Mouse (Mus musculus): ENCODE results near the gene Fgfr2. TPM values are rescaled to one million over a fixed set of nuclear protein-coding genes. Genes with fewer than 3 reads are reported as not detected.

Gene Fgfr2
- total and polyA plus RNA-seq, 3 experiments = 47.1 to 245 (median 178) TPM

DNA sequence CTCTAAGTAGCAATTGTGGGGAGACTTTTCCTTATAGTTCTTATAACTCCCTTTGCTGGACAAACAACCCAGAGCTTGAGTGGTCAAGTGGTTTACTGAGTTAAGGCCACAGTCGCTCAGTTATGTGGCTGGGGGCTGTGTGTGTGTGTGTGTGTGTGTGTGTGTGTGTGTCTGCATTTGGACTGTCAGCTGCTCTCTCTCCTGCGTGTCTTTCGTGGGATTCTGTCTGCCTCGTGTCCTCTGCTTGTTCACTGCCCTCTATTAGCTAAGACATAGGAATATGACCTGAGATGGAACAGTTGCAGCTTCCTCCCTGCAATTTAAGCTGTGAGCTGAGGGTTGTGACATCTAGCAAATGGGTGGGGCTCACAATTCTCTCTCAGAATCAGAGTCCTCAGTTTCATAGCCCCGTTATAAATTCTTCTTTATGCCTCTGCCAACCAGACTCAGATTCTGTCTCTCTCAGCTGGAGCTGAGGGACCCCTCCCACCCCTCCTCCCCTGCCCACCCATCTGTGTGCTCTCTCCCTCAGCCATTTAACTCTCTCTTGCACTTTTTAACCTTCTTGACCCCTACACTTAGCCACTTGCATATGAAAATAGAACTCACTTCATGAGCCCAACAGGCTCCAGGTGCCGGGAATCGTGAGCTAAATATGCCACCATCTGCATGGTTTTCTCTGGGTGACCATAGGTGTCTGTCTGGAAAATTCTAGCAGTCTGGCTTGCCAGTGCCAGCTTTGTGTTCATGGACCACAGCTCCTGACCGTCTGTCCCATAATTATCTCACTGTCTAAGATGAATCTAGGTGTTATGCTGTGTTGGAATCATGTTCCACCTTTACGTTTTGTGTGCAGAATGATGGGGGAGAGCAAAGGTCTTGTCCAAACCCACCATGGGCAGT is 2413.5 kb downstream of the Fgfr2 start:
- no peak for DNase-seq

DNA sequence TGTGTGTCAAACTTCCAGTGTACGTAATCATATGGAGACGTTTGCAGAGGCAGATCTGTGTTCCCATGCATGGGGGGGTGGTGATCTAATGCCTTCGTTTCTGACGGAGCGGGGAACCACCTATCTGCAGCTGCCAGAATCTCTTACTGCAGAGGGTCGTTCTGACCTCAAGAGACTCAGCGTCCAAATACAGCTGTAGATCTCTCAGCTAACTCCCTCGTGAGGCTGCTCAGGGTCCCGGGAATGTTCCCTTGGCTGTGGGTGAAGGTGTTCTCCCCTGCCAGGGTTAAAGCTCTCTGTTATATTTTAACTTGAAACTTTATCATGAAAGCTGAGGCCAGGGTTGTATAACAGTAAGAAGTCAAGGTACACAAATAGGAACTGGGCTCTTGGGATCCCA is 2414.2 kb downstream of the Fgfr2 start:
- DNase-seq = no peak

DNA sequence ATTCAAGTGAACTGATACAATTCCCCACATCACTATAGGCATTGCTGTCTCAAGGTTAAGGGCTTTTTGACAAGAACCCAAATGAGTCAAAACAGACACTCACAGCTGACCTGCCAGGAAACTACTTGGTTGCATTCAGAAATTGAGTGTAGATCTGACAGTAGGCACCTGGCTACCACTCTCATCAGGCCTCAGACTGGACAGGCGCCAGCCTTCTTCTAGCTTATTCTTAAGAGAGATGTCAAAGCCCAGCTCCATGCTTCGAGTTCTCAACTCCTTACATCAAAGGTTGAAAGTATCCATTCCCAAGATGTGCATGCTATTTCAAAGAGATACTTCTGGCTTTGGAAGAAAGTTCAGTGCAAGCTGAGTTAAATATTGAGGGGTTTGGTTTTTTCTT is 2417.9 kb downstream of the Fgfr2 start:
- no peak for DNase-seq

DNA sequence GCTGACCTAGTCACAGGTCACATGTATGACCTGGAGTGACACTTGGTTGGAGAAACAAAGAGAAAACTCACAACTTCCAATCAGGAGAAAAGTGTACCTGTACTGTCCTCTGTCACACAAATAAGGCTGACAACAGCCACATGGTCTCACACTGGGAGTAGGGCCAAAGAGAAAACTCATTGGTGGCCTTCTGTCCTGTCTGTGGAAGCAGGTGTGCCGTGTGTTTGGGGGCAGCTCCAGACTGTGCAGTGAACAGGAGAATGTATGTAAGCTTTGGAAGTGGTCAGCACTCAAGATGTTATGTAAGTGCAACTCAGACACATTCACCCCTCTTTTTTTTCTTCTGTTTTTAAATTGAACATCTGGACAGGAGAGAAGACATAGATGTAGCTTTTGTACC is 2421.8 kb downstream of the Fgfr2 start:
- no peak for DNase-seq

DNA sequence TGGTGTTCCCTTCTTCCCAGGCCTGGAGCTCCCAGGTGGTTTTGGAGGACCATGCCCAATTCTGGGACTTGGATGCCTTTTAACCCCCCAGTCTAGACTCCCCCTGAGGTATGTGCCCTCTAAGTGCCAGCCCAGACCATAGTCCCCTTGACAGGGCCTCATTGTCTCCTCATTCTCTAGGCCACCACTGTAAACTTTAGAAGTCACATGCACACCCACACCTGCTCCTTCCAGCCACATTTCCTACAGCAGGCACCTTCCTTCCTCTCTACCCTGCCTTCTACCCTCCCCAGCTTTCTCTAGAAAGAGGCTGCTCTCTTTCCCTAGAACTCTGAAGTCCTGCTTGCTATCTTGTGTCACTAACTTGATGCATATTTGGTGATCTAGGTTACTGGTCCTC is 2424.7 kb downstream of the Fgfr2 start:
- DNase-seq = no peak

DNA sequence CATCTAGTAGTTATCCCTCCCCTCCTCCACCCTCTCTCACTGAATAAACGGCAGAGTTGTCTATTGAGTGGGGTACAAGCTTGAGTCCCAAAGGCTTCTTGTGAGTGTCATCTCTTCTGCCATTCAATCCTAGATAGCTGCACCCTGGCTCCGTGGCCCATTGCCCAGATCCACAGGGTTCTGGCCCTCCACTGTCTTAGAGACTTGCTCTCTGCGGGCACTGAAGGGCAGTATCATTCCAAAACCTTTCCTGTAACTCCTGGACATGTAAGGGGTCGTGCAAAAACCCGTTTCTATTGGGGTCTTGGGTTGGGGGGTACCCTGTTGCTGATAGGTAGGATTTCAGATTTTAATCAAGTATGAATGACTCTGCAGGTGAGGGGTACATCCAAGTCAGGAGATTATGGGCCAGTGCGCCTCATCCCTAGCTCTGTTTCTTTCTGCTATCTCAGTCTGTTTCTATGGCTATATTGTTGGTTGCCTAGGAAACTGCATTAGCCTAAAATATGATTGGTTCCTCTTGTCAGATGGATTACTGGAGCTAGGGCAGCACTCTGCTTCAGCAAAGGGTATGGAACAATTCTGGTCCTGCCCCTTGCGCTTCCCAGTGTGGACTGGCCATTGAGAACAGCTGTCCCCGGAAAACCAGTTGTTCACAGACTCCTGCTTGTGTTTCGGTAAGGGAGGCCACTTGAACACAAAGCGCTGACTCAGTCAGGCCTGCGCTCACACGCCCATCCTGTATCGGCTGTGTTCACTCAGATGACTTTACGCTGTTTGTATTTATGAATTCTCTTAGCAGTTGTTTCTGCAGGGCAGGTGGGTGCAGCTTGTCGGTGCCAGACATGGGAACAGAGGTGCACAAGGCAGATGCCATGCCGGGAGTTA is 2426.6 kb downstream of the Fgfr2 start:
- no peak for DNase-seq

DNA sequence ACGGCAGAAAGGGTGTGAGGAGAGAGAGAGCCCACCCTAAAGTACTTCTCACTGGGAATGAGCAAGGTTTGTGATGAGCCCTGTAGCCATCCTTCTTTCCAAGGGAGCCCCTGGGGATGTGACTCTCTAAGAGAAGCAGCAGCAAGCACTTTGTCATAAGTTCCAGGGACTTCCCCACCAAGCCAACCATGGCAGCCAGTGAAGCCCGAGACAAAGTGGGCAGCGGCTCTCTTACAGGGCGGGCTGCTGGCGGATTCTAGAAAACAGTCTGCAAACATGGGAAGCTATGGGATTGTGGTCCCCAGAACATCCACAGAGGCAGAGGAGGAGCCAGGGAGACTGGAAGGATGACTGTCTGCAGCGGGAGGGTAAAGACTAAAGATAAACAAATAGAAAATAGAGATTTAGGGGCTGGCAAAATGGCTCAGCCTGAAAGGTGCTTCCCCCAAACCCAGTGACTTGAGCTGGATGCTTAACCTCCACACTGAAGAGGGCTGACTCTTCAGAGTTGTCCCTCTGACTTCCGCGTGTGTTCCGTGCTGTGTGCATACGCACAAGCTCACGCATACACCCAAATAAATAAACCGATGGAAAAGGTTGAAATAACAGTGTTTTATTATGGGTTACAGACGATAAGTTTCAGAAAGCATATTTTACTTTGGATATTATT is 2427.3 kb downstream of the Fgfr2 start:
- DNase-seq = no peak

DNA sequence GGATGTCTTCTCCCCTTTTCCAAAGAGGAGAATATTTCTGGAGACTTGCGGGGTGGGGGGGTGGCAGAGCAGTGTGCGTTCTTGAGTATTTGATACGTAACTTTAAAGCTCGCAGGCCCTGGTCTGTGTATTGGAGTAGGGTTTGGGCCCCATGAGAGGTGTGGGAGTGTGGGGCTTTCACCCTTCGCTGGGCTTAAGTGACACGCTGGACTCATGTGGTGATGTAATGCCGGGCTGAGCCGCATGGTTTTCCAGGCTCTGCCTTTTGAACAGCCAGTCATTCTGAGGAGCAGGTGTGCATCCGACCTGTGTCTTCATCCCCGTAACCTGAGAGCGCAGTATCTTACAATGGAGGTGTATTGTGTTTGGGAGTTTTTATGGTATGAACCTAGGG is 2429.4 kb downstream of the Fgfr2 start:
- no peak for DNase-seq

DNA sequence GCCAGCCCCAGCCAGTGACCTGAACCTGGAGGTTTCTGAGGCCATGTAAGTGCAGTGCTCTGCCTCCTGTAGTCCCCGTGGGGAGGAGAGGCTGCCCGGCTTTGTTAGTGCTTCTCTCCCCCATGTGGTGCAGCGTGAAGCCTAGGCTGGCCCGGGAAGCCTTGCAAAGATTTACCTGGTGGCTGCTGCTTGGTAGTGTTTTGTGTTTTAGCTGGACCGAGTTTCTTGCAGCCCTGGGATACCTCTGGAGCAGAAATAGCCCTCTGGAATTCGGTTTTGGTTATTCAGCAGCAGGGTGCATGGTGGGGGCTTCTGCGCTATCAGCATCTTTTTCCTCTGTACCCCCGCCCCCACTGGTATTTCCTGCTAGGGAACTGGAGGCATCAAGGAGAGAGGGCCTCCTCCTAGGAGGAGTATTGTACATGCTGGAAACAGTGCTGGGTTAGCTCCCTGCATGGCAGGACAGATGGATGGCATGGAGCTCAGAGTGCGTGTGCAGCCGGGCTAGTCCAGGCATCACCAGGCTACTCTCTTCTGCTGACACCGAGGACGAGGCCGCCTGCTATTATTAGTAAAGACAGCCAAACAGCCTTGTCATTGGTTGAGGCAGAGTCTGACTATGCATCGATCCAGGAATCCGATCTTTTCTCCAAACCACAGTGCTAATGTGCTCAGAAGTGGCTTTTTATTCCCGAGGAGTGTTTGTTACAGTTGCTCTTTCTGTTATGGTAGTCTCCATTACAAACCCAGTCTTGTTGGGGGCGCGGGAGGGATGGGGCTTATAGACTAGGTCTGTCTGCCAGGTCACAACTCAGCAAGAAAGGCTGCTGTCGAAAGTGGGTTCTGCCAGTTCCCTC is 2430.0 kb downstream of the Fgfr2 start:
- no peak for DNase-seq

DNA sequence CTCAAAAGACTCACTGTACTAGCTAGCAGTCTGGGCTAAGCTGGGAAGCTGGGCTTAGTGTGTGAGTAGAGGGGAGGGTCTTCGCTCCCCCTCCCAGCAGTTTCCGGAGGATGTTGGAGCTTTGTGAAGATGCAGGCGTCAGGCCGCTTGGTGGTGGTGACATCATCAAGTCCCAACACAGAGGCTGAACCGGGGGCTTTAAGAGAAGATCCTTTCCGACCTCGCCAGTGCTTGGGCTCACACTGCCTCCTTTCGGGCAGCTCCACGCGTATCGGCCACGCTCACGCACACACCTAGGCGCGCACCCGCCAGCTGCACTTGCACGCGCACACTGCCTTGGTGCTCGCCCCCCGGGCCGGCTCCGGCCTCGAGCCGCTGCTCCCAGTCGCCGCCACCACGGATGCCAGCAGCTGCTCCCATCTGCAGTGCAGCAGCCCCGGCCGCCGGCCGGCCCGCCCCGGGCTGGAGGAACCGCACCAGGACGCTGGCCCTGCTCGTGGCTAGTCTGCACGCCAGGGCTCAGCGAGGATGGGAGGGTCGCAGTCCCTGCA is 2430.7 kb downstream of the Fgfr2 start:
- DNase-seq = peak; percentile 61

DNA sequence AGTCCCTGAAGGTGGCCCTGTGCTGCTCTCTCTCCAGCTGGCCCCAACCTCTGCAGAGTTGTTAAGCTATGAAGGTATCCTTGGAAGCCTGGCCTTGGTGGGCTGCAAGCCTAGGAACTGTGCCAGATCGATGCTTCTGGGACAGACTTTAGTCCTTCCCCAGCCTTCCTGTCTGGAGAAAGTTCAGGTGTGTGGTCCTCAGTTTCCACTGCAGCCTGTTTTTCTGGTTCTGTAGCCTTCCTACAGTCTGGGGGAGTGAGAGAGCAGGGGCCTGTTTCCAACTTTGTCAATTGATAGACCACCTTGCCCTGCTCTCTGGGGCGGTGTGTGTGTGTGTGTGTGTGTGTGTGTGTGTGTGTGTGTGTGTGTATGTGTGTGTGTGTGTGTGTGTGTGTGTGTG is 2431.2 kb downstream of the Fgfr2 start:
- no peak for DNase-seq

DNA sequence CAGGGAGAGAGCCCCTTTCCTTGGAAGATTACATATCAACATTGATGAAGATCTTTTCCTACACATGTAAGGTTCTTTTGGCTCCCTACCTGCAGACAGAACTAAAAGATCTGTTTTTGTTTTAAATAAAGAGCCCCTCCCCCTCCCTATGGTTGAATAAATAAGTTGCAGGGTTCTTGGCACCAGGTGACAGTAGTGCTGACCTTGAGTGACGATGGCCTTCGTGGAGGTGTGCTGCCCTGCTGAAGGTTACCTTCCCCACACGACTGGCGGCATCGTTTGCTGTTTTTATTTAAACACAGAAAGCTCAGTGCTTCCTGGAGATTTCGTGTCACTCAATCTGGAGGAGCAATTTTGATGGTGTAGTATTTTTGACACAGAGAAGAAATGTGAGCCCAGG is 2432.3 kb downstream of the Fgfr2 start:
- DNase-seq = no peak

DNA sequence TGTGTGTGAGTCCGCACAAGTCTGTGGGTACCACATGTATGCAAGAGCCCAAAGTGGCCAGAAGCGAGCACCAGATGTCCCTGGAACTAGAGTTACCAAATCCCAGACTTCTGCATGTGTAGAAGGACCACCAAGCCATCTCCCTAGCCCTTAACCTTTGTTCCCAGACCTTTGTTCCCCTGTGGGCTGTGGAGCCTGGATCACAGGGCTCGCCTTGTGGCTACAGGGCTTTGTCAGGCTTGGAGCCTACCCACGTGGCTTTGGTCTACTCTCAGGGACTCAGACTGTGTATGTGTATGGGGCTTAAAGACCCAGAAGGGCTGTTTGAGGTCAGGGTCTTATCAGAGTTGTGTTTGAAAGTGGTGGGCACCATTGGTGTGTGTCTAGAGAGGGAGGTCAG is 2434.5 kb downstream of the Fgfr2 start:
- no peak for DNase-seq

DNA sequence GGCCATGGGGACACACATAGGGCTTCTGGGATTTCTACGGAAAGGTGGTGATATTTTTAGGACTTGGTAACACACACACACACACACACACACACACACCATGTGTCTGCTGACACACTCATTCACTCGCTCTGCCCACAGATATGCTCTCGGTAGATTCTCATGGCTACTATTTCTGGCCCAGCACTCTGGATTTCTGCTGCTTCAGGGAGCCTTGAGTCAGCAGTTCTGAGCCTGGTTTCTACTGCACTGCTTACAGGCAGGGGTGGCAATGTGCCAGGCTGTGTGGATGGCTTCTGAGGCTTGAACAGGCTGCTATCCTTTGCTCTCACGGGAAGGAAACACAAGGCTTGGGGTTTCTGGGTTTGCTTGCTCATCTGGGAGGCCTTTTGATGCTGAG is 2441.4 kb downstream of the Fgfr2 start:
- peak; percentile 55 for DNase-seq

DNA sequence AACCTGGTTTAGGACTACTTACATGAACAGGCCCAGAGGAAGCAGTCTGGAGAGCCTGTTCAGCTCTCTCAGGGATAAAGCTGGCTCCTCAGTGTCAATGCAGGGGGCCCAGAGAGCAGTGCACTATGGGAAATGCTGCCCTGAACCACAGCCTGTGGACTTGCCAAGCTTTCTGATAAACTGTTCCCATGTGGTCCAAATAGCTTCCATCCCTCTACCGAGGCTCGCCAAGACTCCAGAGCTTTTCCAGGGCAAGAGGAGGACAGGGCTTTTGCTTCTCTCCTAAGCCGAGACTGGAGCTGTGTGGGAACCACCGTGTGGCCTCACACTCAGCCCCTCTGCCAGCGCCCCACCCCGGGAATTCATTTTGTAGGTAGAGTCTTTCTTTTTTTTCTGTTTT is 2444.7 kb downstream of the Fgfr2 start:
- DNase-seq = no peak

DNA sequence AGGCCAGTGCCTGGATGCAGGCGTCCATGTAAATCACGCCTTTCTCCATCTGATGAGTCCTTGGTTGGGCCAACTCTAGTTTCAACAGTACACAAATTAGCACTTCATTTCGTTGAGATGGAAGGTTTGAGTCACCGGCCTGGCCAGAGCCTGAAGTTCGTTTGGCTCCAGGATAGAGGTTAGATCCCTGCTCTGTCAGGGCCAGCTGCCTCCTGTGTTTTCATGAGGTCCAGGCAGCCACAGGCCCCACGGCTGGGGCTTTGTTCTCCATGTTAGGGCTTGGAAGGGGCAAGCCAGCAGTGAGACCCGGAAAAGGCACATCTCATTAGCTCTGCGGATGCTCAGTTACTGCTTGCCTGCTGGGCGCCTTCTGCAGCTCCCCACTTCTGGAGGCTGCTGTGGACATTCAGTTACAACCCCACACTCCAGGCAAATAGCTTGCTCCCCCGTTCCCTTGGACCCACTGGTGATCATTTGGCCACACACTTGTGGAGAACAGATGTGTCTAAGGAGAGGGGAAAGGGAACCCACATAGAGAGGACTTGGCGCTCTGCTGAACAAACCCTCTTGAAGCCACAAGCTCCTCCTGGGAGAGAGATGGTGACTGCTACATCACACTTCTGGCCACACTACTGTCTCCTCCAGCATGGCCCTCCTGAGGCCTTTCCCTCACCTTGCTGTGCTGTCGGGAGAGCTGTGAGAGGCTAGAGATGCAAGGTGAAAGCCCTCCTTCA is 2445.4 kb downstream of the Fgfr2 start:
- DNase-seq = no peak

DNA sequence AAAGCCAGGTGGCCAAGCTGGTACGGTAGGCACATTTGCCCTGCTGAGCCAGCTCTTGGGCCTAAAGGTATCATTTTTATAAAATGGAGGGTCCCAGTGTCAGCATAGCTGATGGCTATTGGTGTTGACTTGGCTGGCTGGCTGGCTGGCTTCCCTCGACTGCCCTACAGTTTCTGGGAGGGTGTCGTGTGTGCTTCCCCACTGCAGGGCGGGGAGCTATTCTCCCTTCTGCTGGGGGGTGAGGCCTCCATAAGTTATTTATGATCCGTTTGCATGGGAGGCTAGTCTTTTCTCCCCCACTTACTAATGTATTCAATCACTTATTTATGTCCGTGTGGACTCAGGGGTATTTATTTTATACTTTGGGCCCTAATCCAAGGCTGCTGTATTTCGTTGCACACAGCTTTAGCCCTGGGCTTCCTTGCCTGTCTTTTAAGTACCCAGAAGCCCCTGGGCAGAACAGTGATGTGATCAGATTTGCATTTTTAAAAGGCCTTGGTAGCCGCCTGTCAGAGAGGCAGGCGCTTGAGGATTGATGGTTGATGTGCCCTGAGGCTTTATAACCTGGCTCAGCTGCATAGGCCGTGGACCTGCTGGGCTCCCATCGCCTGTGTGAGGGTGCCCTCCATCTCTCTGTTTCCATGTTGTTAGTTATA is 2446.1 kb downstream of the Fgfr2 start:
- DNase-seq = no peak

DNA sequence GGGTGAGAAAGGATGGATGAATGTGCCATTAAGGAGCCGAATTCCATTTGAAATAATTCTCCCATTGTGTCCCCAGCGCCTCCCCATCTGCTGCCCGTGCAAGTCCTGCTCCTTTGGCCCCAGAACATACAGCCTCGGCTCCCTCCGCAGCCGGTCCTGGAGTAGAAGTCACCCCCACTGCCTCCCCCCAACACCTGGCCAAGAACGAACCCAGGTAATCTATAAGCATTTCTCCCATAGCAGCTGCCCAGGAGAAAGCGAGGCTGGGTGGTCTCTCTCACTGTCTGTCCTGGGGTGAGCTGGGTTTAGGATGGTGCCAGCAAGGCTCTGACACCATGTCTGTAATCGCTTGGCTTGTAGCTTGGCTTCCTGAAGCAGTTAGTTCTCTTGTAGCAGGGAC is 2448.6 kb downstream of the Fgfr2 start:
- DNase-seq = no peak

DNA sequence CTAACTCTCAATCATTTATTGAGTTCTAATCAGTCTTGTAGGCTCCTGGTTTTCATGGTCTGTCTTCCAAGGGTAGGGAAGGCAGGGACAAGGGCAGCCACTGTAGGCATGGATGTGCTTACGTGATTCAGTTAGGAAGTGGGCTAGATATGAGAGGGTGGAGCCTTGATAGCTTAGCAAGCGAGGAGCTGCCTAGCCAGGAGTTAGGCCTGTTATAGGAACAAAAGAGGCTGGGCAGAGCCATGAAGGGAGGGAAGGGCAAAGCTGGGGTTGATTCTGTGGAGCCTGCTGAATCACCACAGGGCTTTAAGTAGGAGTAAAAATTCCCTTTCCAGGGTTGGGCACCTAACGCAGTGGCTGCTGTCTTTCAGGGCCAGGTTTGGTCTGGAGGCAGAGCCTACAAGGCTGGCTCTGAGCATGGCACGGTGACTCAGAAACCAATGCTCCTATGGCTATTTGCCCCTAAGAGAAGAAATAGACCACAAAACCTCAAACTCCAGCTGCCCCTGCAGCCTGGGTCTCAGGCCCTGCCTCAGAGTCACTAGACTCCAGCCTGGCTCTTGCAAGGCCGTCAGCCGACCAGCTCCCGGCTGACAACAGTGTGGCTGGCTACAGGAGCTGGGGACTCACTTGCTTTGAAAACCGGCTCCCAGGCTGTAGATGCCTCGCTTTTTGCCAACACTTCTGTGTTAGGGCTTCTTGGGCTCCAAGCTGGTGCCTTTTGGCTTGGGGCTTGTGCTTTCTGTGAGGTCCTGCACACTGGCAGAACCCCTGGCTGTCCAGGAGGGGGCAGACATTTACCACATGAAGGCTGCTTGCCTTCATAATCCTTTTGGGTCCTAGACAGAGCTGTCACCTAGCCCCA is 2449.7 kb downstream of the Fgfr2 start:
- peak; percentile 68 for DNase-seq

Measured in adrenal gland, adult 2 months (tissue).